Mouse (Mus musculus) erythroblast, embryonic 14.5 days (primary cell): ENCODE data around the gene Ssrp1. TPM values are rescaled to one million over a fixed set of nuclear protein-coding genes. Genes with fewer than 3 reads are reported as not detected.

Experiments
- H3K27me3 ChIP-seq: 2 replicates; pipeline ENCODE4 v1.6.1; 2012; ENCODE audit warnings: inconsistent platforms; ENCODE audit not compliant: control insufficient read depth
- H3K36me3 ChIP-seq: 2 replicates; pipeline ENCODE4 v1.6.1; 2012; ENCODE audit warnings: mild to moderate bottlenecking, inconsistent platforms; ENCODE audit not compliant: control insufficient read depth
- H3K4me1 ChIP-seq: 2 replicates; pipeline ENCODE4 v1.6.1; 2012; ENCODE audit warnings: inconsistent platforms; ENCODE audit not compliant: control insufficient read depth
- H3K4me3 ChIP-seq: replicated peaks from 2 replicates; pipeline ENCODE3; 2012; ENCODE audit warnings: moderate library complexity, mild to moderate bottlenecking, inconsistent platforms
- H3K9me3 ChIP-seq: 2 replicates; pipeline ENCODE4 v1.6.1; 2012; ENCODE audit warnings: low read length, inconsistent platforms, mixed read lengths; ENCODE audit not compliant: control insufficient read depth
- GATA1 ChIP-seq: IDR thresholded peaks from 2 replicates; pipeline ENCODE4 v1.6.1; 2012; ENCODE audit warnings: low read length, inconsistent platforms, mixed read lengths
- TAL1 ChIP-seq: IDR thresholded peaks from 3 replicates; pipeline ENCODE4 v1.6.1; 2012; ENCODE audit warnings: low read length, inconsistent platforms, mixed read lengths
- polyA plus RNA-seq: library from polyadenylated mRNA; stranded (reverse); fragments of >175 nt; gene quantifications from 2 replicates; pipeline ENCODE4 v1.2.3, GENCODE M21; 2012

The Ssrp1 gene
- polyA plus RNA-seq, 1 experiment, result 10.9 TPM

DNA sequence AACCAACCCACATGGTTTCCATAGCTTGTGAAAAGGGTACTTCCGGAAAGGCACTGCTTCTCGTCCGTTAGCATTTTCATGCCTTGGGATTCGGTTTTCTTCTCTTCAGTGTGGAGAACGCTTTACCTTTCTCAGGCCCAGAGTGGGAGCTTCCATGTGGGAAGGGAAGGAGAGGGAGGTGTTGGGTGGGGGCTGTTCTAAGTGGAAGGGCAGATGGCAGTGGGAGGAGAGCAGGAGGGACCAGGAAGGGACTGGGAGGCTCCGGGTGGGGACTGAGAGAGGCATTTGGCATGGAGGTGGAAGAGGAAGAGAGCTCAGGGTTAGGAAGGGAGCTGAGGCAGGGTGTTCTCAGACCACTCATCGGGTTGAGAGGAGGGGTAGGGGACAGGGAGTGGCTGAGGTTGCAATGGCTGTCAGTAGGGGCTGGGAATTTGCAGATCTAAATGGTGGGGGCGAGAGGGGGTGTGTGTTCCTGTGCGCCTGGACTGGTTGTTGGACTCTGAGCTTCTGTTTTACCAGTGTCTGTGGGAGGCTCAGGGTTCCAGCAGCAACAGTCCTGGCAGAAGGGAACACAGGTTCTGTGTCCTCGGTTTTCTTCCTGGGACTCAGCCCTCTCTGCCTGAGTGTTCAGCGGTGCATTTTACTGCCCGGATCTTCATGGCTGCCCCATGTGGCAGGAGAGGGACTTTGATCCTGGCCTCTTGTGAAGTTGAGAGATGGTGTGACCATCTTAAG, 28.3 kb downstream of the Ssrp1 start:
- no peaks in the 10 kb centered on the region for H3K27me3 ChIP-seq
- peaks cover 12% of the 10 kb centered on the region for H3K4me1 ChIP-seq
- peaks cover 4% of the 10 kb centered on the region; the same call in 1 of the 2 replicates for H3K36me3 ChIP-seq
- H3K9me3 ChIP-seq, result no peaks in the 10 kb centered on the region
- H3K4me3 ChIP-seq, result no peak overlapping the region
- TF ChIP-seq GATA1 (no peak), TAL1 (no peak)

GRCm38 (mm10) chr2:85066937-85067336, 29.9 kb downstream of the Ssrp1 start:
- H3K27me3 ChIP-seq, result no peaks in the 10 kb centered on the region
- TF ChIP-seq GATA1 (no peak), TAL1 (no peak)
- H3K9me3 ChIP-seq, result no peaks in the 10 kb centered on the region
- H3K36me3 ChIP-seq, result peaks cover 4% of the 10 kb centered on the region; the same call in 1 of the 2 replicates
- H3K4me1 ChIP-seq, result peaks cover 5% of the 10 kb centered on the region; the same call in 1 of the 2 replicates
- H3K4me3 ChIP-seq, result no peak overlapping the region

- H3K27me3 ChIP-seq, result no peaks in the 10 kb centered on the region
- H3K4me1 ChIP-seq, result peaks cover 5% of the 10 kb centered on the region; the same call in 1 of the 2 replicates
- H3K9me3 ChIP-seq, result no peaks in the 10 kb centered on the region
- H3K4me3 ChIP-seq, result no peak overlapping the region
- TF ChIP-seq TAL1 (no peak), GATA1 (no peak)
- H3K36me3 ChIP-seq, result no peaks in the 10 kb centered on the region; the same call in 1 of the 2 replicates
These were observed 31.0 kb downstream of the Ssrp1 start for GRCm38 (mm10) chr2:85067903-85068625.

DNA sequence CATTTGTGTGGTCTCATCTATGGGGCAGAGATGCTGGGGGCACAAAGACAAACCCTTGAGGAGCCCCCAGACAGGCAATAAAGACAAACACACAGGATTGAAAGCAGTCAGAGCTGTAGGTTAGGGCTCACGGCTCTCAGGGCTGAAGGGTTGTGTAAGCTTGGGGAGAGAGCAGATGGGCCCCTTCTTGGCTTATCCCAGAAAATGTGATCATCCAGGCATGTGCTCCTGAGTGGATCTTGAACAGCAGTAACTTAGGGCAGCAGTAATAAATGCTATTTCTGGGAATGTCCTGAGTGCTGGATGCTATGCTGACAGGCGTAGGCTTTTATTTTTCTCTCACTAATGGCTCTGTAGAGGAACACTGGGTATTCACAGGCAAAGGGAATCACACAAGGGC, 31.6 kb downstream of the Ssrp1 start:
- TF ChIP-seq TAL1 (no peak), GATA1 (no peak)
- H3K27me3 ChIP-seq, result no peaks in the 10 kb centered on the region
- no peaks in the 10 kb centered on the region; the same call in 1 of the 2 replicates for H3K36me3 ChIP-seq
- peaks cover 5% of the 10 kb centered on the region; the same call in 1 of the 2 replicates for H3K4me1 ChIP-seq
- H3K9me3 ChIP-seq, result no peaks in the 10 kb centered on the region
- H3K4me3 ChIP-seq, result no peak overlapping the region

GRCm38 (mm10) chr2:85070086-85070485, 33.1 kb downstream of the Ssrp1 start:
- Histone ChIP-seq H3K4me3 (no peak overlapping the region), H3K27me3 (no peaks in the 10 kb centered on the region), H3K4me1 (peaks cover 5% of the 10 kb centered on the region; the same call in 1 of the 2 replicates), H3K9me3 (no peaks in the 10 kb centered on the region), H3K36me3 (no peaks in the 10 kb centered on the region; the same call in 1 of the 2 replicates)
- TF ChIP-seq GATA1 (no peak), TAL1 (no peak)

DNA sequence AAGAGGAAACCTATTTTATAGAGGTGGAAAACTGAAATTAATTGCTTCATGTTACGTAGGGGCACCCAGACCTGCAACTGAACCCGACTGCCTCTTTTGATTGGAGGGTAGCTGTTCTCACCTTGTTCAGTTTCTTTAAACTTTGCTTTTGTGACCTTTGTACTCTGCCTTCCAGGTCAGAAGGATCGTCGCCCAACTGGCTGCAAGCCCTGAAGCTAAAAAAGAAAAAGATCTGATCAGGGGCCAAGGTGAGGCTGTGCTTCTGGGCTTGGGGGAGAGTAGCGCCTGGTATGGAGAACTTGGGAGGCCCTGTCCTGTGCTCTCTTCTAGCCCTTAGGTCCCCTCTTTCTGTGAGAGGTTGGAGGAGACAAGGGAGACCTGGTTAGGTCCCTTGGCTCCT, 34.9 kb downstream of the Ssrp1 start:
- no peaks in the 10 kb centered on the region; the same call in 1 of the 2 replicates for H3K36me3 ChIP-seq
- no peak overlapping the region for H3K4me3 ChIP-seq
- peaks cover 5% of the 10 kb centered on the region; the same call in 1 of the 2 replicates for H3K4me1 ChIP-seq
- no peaks in the 10 kb centered on the region for H3K9me3 ChIP-seq
- TF ChIP-seq TAL1 (no peak), GATA1 (no peak)
- no peaks in the 10 kb centered on the region for H3K27me3 ChIP-seq

GRCm38 (mm10) chr2:85073751-85074150, 36.7 kb downstream of the Ssrp1 start:
- no peaks in the 10 kb centered on the region for H3K27me3 ChIP-seq
- no peaks in the 10 kb centered on the region for H3K9me3 ChIP-seq
- no peaks in the 10 kb centered on the region; the same call in 1 of the 2 replicates for H3K36me3 ChIP-seq
- TF ChIP-seq TAL1, result no peak
- no peak for TF ChIP-seq GATA1
- no peaks in the 10 kb centered on the region for H3K4me1 ChIP-seq
- no peak overlapping the region for H3K4me3 ChIP-seq

GRCm38 (mm10) chr2:85088716-85089646, 51.9 kb downstream of the Ssrp1 start:
- Histone ChIP-seq H3K4me3 (no peak overlapping the region), H3K4me1 (no peaks in the 10 kb centered on the region), H3K36me3 (no peaks in the 10 kb centered on the region), H3K27me3 (no peaks in the 10 kb centered on the region), H3K9me3 (no peaks in the 10 kb centered on the region)
- no peak for TF ChIP-seq GATA1

- H3K36me3 ChIP-seq, result no peaks in the 10 kb centered on the region
- H3K4me3 ChIP-seq, result no peak overlapping the region
- H3K4me1 ChIP-seq, result no peaks in the 10 kb centered on the region
- H3K27me3 ChIP-seq, result no peaks in the 10 kb centered on the region
- no peak for TF ChIP-seq TAL1
- no peak for TF ChIP-seq GATA1
- H3K9me3 ChIP-seq, result no peaks in the 10 kb centered on the region
These were observed 54.3 kb downstream of the Ssrp1 start for GRCm38 (mm10) chr2:85091325-85091724.
